Mouse (Mus musculus): ENCODE results near the gene Crebrf. TPM values are rescaled to one million over a fixed set of nuclear protein-coding genes. Genes with fewer than 3 reads are reported as not detected.

Crebrf gene
- polyA plus RNA-seq, 1 experiment: 1.4 TPM

GRCm38 (mm10) chr17:26786586-26786985 lies 71.1 kb downstream of the Crebrf start:
- H3K4me3 ChIP-seq (replicated peaks): no peak overlapping the region
- no peaks in the 10 kb centered on the region for H3K27me3 ChIP-seq (replicated peaks)
- peaks cover 17% of the 10 kb centered on the region for H3K4me1 ChIP-seq
- H3K9me3 ChIP-seq: no peaks in the 10 kb centered on the region
- peaks cover 87% of the 10 kb centered on the region for H3K36me3 ChIP-seq (replicated peaks; ENCODE audit: low read length)
- no peak for TF ChIP-seq GATA1 (IDR thresholded peaks at IDR 0.05; ENCODE audit: borderline replicate concordance, low read length)
- TF ChIP-seq FLI1 (IDR thresholded peaks at IDR 0.05; ENCODE audit: low read length): no peak

GRCm38 (mm10) chr17:26788986-26789385 lies 73.5 kb downstream of the Crebrf start:
- Histone ChIP-seq H3K27me3 (replicated peaks) (no peaks in the 10 kb centered on the region), H3K4me1 (peaks cover 9% of the 10 kb centered on the region), H3K9me3 (no peaks in the 10 kb centered on the region), H3K36me3 (replicated peaks; ENCODE audit: low read length) (peaks cover 94% of the 10 kb centered on the region), H3K4me3 (replicated peaks) (no peak overlapping the region)
- no peak for TF ChIP-seq GATA1 (IDR thresholded peaks at IDR 0.05; ENCODE audit: borderline replicate concordance, low read length)
- no peak for TF ChIP-seq FLI1 (IDR thresholded peaks at IDR 0.05; ENCODE audit: low read length)

GRCm38 (mm10) chr17:26789460-26790268 lies 74.2 kb downstream of the Crebrf start:
- H3K4me1 ChIP-seq: peaks cover 7% of the 10 kb centered on the region
- no peaks in the 10 kb centered on the region for H3K27me3 ChIP-seq (replicated peaks)
- no peak overlapping the region for H3K4me3 ChIP-seq (replicated peaks)
- no peaks in the 10 kb centered on the region for H3K9me3 ChIP-seq
- no peak for TF ChIP-seq FLI1 (IDR thresholded peaks at IDR 0.05; ENCODE audit: low read length)
- TF ChIP-seq GATA1 (IDR thresholded peaks at IDR 0.05; ENCODE audit: borderline replicate concordance, low read length): no peak
- H3K36me3 ChIP-seq (replicated peaks; ENCODE audit: low read length): peaks cover 87% of the 10 kb centered on the region

- Histone ChIP-seq H3K4me1 (peaks cover 7% of the 10 kb centered on the region), H3K4me3 (replicated peaks) (no peak overlapping the region), H3K36me3 (replicated peaks; ENCODE audit: low read length) (peaks cover 78% of the 10 kb centered on the region), H3K9me3 (no peaks in the 10 kb centered on the region), H3K27me3 (replicated peaks) (peaks cover 2% of the 10 kb centered on the region)
- TF ChIP-seq GATA1 (IDR thresholded peaks at IDR 0.05; ENCODE audit: borderline replicate concordance, low read length): no peak
- TF ChIP-seq FLI1 (IDR thresholded peaks at IDR 0.05; ENCODE audit: low read length): no peak
Measured at GRCm38 (mm10) chr17:26790269-26791214, 75.1 kb downstream of the Crebrf start.

GRCm38 (mm10) chr17:26791580-26791979 lies 76.1 kb downstream of the Crebrf start:
- TF ChIP-seq GATA1 (IDR thresholded peaks at IDR 0.05; ENCODE audit: borderline replicate concordance, low read length) (no peak), FLI1 (IDR thresholded peaks at IDR 0.05; ENCODE audit: low read length) (no peak)
- Histone ChIP-seq H3K4me3 (replicated peaks) (no peak overlapping the region), H3K27me3 (replicated peaks) (peaks cover 8% of the 10 kb centered on the region), H3K36me3 (replicated peaks; ENCODE audit: low read length) (peaks cover 70% of the 10 kb centered on the region), H3K9me3 (peaks cover 3% of the 10 kb centered on the region; the same call in 1 of the 2 replicates), H3K4me1 (peaks cover 8% of the 10 kb centered on the region)

GRCm38 (mm10) chr17:26792096-26792495 lies 76.6 kb downstream of the Crebrf start:
- peaks cover 11% of the 10 kb centered on the region for H3K27me3 ChIP-seq (replicated peaks)
- H3K9me3 ChIP-seq: peaks cover 3% of the 10 kb centered on the region; the same call in 1 of the 2 replicates
- no peak overlapping the region for H3K4me3 ChIP-seq (replicated peaks)
- peaks cover 12% of the 10 kb centered on the region for H3K4me1 ChIP-seq
- peaks cover 65% of the 10 kb centered on the region for H3K36me3 ChIP-seq (replicated peaks; ENCODE audit: low read length)
- TF ChIP-seq GATA1 (IDR thresholded peaks at IDR 0.05; ENCODE audit: borderline replicate concordance, low read length): no peak
- no peak for TF ChIP-seq FLI1 (IDR thresholded peaks at IDR 0.05; ENCODE audit: low read length)

GRCm38 (mm10) chr17:26793068-26793765 lies 77.8 kb downstream of the Crebrf start:
- peaks cover 21% of the 10 kb centered on the region for H3K27me3 ChIP-seq (replicated peaks)
- H3K36me3 ChIP-seq (replicated peaks; ENCODE audit: low read length): peaks cover 56% of the 10 kb centered on the region
- H3K4me3 ChIP-seq (replicated peaks): no peak overlapping the region
- TF ChIP-seq GATA1 (IDR thresholded peaks at IDR 0.05; ENCODE audit: borderline replicate concordance, low read length): no peak
- TF ChIP-seq FLI1 (IDR thresholded peaks at IDR 0.05; ENCODE audit: low read length): no peak
- peaks cover 3% of the 10 kb centered on the region; the same call in 1 of the 2 replicates for H3K9me3 ChIP-seq
- H3K4me1 ChIP-seq: peaks cover 12% of the 10 kb centered on the region

GRCm38 (mm10) chr17:26794744-26795143 lies 79.3 kb downstream of the Crebrf start:
- TF ChIP-seq FLI1 (IDR thresholded peaks at IDR 0.05; ENCODE audit: low read length) (no peak), GATA1 (IDR thresholded peaks at IDR 0.05; ENCODE audit: borderline replicate concordance, low read length) (no peak)
- Histone ChIP-seq H3K9me3 (peaks cover 3% of the 10 kb centered on the region; the same call in 1 of the 2 replicates), H3K36me3 (replicated peaks; ENCODE audit: low read length) (peaks cover 40% of the 10 kb centered on the region), H3K27me3 (replicated peaks) (peaks cover 28% of the 10 kb centered on the region), H3K4me3 (replicated peaks) (no peak overlapping the region), H3K4me1 (peaks cover 12% of the 10 kb centered on the region)

- Histone ChIP-seq H3K4me3 (replicated peaks) (no peak overlapping the region), H3K9me3 (peaks cover 3% of the 10 kb centered on the region; the same call in 1 of the 2 replicates), H3K36me3 (replicated peaks; ENCODE audit: low read length) (peaks cover 34% of the 10 kb centered on the region), H3K27me3 (replicated peaks) (peaks cover 30% of the 10 kb centered on the region), H3K4me1 (peaks cover 12% of the 10 kb centered on the region)
- TF ChIP-seq GATA1 (IDR thresholded peaks at IDR 0.05; ENCODE audit: borderline replicate concordance, low read length) (no peak), FLI1 (IDR thresholded peaks at IDR 0.05; ENCODE audit: low read length) (no peak)
Measured at GRCm38 (mm10) chr17:26795386-26795785, 79.9 kb downstream of the Crebrf start.
